Mouse (Mus musculus) heart, adult 2 months (tissue): Measurements from ENCODE around the gene Slc1a5.

ENCODE experiments used
- CTCF ChIP-seq: fragments of 200-600 bp; IDR thresholded peaks from 2 replicates; pipeline ENCODE4 v1.8.1; 2022; ENCODE audit warnings: antibody characterized with exemption, mild to moderate bottlenecking, moderate library complexity
- POLR2A ChIP-seq: fragments of 200-500 bp; IDR thresholded peaks from 2 replicates; pipeline ENCODE4 v1.6.1; 2011; ENCODE audit warnings: mild to moderate bottlenecking, low read depth, low read length, control low read depth; ENCODE audit not compliant: insufficient read depth

DNA sequence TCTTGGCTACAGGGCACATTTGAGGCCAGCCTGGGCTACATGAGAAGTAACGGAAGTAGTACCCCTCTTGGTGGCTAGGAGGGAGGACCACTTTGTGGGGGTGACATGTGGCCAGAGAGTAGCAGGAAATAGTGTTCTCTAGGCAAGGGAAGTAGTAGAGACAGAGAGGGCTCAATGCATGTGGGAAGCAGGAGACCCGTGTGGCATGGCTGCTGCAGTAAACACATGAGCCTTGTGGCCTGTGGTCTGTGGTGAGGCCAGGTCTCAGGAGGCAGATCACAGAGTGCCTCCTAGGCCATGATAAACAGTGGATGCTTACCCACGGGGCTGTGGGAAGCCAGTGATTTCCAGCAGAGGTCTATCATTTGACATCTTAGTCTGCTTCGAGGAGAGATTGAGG lies 46.1 kb downstream of the Slc1a5 start:
- no peak for TF ChIP-seq CTCF
- no peak for TF ChIP-seq POLR2A
